Mouse (Mus musculus) stomach, embryonic 16.5 days (tissue): ENCODE results near the gene Cwc22. TPM values are rescaled to one million over a fixed set of nuclear protein-coding genes. Genes with fewer than 3 reads are reported as not detected.

Source experiments
- ATAC-seq: fragments of 200-750 bp; cut with Nextera tagmentation; 2 replicates; pipeline ENCODE4 v1.8.0; 2017; ENCODE audit warnings: moderate number of reproducible peaks, moderate TSS enrichment; ENCODE audit not compliant: insufficient read depth, low FRiP score
- H3K27ac ChIP-seq: fragments of 300-500 bp; sonication (generic); 2 replicates; pipeline ENCODE4 v1.5.1; 2014; ENCODE audit warnings: low read length
- H3K27me3 ChIP-seq: fragments of 300-500 bp; sonication (generic); 2 replicates; pipeline ENCODE4 v1.6.1; 2014; ENCODE audit warnings: low read length, control low read depth, mixed read lengths; ENCODE audit not compliant: control insufficient read depth, insufficient read depth
- H3K36me3 ChIP-seq: fragments of 300-500 bp; sonication (generic); 2 replicates; pipeline ENCODE4 v1.6.1; 2014; ENCODE audit warnings: low read length; ENCODE audit not compliant: control insufficient read depth, insufficient read depth
- H3K4me1 ChIP-seq: fragments of 300-500 bp; sonication (generic); 2 replicates; pipeline ENCODE4 v1.6.1; 2014; ENCODE audit warnings: low read length, control low read depth, mixed read lengths; ENCODE audit not compliant: control insufficient read depth, insufficient read depth
- H3K4me2 ChIP-seq: fragments of 300-500 bp; sonication (generic); 2 replicates; pipeline ENCODE4 v1.6.1; 2014; ENCODE audit warnings: low read depth, low read length, mixed read lengths
- H3K4me3 ChIP-seq: fragments of 300-500 bp; sonication (generic); replicated peaks from 2 replicates; pipeline ENCODE4 v1.5.1; 2014; ENCODE audit warnings: mild to moderate bottlenecking, low read length
- H3K9ac ChIP-seq: fragments of 300-500 bp; sonication (generic); 2 replicates; pipeline ENCODE4 v1.6.1; 2014; ENCODE audit warnings: low read length
- H3K9me3 ChIP-seq: fragments of 300-500 bp; sonication (generic); replicated peaks from 2 replicates; pipeline ENCODE4 v1.6.1; 2016; ENCODE audit warnings: low read length, control low read depth; ENCODE audit not compliant: control insufficient read depth
- WGBS: fragments of 180-500 bp; shearing (Covaris S2); extraction: QIAGEN DNeasy Blood & Tissue Kit; methylation state at CpG from one replicate; pipeline ENCODE4 v1.1.7; 2014; 5-methylcytosine and 5-hydroxymethylcytosine counted together
- polyA plus RNA-seq: library from polyadenylated mRNA; unstranded; fragments of >200 nt; fragmentation: Nextera tagmentation; extraction: Ambion mirVana; gene quantifications from 2 replicates; pipeline ENCODE4 v1.2.1, GENCODE M21; 2015

The Cwc22 gene
- polyA plus RNA-seq, 1 experiment from 2014 or later, result 27.4 TPM

DNA sequence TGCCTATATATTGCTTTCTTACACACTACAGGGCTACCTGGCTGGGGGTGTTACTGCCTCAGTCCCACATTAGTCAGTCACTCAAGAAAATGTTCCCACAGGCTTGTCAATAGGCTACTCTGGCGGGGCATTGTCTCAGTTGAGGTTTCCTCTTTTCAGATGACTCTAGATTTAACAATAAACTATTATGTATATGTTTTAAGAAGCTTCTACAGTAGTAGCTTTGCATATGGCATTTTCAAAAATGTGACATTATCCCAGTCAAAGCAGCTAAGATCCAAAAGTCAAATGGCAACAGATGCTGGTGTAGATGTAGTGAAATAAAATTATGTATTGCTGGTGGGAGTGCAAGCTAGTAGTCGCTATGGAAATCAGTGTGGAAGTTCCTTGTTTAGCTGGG is 27.1 kb upstream of the Cwc22 start:
- H3K36me3 ChIP-seq, result no peaks in the 10 kb centered on the region
- no peak overlapping the region for H3K4me2 ChIP-seq
- H3K4me1 ChIP-seq, result no peaks in the 10 kb centered on the region
- H3K4me3 ChIP-seq, result no peak overlapping the region
- no peaks in the 10 kb centered on the region for H3K27me3 ChIP-seq
- 78% methylated on average over 2 of the region's 2 CpGs for WGBS
- H3K27ac ChIP-seq, result no peak overlapping the region
- H3K9ac ChIP-seq, result no peak overlapping the region
- no peaks in the 10 kb centered on the region for H3K9me3 ChIP-seq
- ATAC-seq, result no peak

DNA sequence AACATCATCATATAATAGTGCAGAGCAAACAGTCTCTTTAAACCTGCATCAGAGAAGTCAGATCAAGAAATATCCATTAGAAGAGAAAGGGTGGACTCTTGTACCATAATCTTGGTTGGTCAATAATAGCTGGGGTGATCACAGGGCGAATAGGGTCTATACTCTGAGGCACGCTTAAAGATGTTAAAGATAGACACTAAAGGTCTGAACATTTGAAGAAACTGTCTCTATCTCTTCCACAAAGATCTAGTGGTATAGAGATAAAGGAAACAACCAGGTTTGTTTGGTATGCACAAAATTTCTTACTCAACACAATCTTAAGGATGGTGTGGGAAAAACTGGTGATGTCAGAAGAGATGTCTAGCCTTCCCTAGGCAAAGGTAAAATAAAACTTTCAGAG is 26.4 kb upstream of the Cwc22 start:
- 88% methylated on average over 2 of the region's 2 CpGs for WGBS
- Histone ChIP-seq H3K4me1 (no peaks in the 10 kb centered on the region), H3K27ac (no peak overlapping the region), H3K36me3 (no peaks in the 10 kb centered on the region), H3K9me3 (no peaks in the 10 kb centered on the region), H3K9ac (no peak overlapping the region), H3K4me3 (no peak overlapping the region), H3K4me2 (no peak overlapping the region), H3K27me3 (no peaks in the 10 kb centered on the region)
- no peak for ATAC-seq

DNA sequence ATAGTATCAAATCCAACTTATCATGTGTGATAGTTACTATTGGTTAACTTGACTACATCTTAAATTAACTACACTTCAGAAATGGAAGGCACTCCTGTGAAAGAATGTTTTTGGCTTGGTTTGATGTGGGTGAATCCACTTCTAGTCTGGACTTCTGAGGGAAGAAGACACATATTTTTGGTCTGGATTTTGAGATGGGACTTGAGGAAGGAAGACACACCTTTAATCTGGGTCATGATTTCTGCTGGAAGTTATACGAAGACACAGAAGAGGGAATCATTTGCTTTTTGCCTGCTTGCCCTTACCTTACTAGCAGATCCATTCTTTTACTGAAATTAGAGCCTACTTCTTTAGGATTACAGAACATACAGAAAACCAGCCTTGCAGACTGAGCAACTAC is 25.7 kb upstream of the Cwc22 start:
- Histone ChIP-seq H3K4me3 (no peak overlapping the region), H3K4me2 (no peak overlapping the region), H3K9me3 (no peaks in the 10 kb centered on the region), H3K4me1 (no peaks in the 10 kb centered on the region), H3K27ac (no peak overlapping the region), H3K27me3 (no peaks in the 10 kb centered on the region), H3K9ac (no peak overlapping the region), H3K36me3 (no peaks in the 10 kb centered on the region)
- WGBS, result 86% methylated on average over 1 of the region's 1 CpGs
- ATAC-seq, result no peak

DNA sequence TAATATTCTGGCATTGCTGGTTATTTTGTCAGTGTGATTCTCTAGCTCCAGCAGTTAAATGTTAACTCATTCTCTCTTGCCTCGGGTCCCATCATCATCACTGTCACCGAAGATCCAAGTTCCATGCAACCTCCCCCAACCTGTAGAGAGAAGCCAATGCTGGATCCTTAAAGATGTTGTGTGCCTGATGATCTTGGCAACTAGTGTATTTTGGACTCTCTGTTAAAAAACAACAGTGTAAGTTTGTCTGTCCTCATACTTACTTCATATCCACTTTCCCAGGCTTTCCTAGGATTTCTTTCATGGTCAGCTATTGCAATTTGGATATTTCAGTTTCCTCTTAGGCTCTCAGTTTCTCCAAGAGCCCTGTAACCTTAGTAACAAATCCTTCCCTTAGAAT is 25.2 kb upstream of the Cwc22 start:
- no peak for ATAC-seq
- H3K9me3 ChIP-seq, result no peaks in the 10 kb centered on the region
- no peak overlapping the region for H3K4me2 ChIP-seq
- no peak overlapping the region for H3K4me3 ChIP-seq
- H3K9ac ChIP-seq, result no peak overlapping the region
- H3K27ac ChIP-seq, result no peak overlapping the region
- no peaks in the 10 kb centered on the region for H3K27me3 ChIP-seq
- no peaks in the 10 kb centered on the region for H3K4me1 ChIP-seq
- H3K36me3 ChIP-seq, result no peaks in the 10 kb centered on the region
- 72% methylated on average over 2 of the region's 2 CpGs for WGBS

DNA sequence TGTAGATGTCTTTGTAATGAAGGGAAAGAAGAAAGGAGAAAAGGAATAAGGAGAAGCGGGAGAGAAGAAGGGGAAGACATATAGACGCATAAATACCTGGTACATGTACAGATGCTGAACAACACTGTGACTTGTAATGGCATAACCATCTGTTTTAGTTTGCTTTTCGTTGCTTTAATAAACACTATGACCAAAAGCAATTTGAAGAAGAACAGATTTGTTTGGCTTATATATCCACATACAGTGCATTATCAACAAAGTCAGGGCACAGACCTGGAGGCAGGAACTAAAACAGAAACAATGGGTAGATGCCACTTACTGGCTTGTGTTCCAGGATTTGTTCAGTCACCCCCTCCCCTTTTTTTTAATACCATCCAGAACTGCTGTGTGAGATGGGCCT is 24.4 kb upstream of the Cwc22 start:
- no peaks in the 10 kb centered on the region for H3K36me3 ChIP-seq
- WGBS, result 77% methylated on average over 3 of the region's 3 CpGs
- H3K27me3 ChIP-seq, result no peaks in the 10 kb centered on the region
- no peak overlapping the region for H3K4me3 ChIP-seq
- H3K4me1 ChIP-seq, result no peaks in the 10 kb centered on the region
- H3K9ac ChIP-seq, result no peak overlapping the region
- no peak overlapping the region for H3K4me2 ChIP-seq
- H3K27ac ChIP-seq, result no peak overlapping the region
- no peak for ATAC-seq
- no peaks in the 10 kb centered on the region for H3K9me3 ChIP-seq

DNA sequence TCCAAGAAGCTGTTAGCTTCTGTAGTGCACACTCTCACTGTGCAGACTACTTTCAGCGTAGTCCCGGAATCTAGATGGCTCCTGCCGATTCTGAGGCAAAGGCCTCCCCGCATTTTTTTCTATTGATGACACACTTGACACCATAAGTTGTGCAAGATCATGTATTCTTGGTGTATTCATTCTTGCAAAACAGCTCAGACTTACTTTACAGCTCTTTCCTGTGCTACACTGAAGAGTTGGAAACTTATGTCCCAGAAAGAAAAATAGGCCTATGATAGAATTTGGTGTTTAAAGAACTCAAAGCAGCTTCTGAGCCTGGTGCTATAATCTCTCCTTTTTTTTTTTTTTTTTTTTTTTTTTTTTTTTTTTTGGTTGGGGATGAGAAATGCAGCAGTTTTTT is 23.8 kb upstream of the Cwc22 start:
- ATAC-seq, result no peak
- Histone ChIP-seq H3K9me3 (no peaks in the 10 kb centered on the region), H3K4me3 (no peak overlapping the region), H3K36me3 (no peaks in the 10 kb centered on the region), H3K9ac (no peak overlapping the region), H3K27me3 (no peaks in the 10 kb centered on the region), H3K4me1 (no peaks in the 10 kb centered on the region), H3K27ac (no peak overlapping the region), H3K4me2 (no peak overlapping the region)
- 99% methylated on average over 4 of the region's 4 CpGs for WGBS

DNA sequence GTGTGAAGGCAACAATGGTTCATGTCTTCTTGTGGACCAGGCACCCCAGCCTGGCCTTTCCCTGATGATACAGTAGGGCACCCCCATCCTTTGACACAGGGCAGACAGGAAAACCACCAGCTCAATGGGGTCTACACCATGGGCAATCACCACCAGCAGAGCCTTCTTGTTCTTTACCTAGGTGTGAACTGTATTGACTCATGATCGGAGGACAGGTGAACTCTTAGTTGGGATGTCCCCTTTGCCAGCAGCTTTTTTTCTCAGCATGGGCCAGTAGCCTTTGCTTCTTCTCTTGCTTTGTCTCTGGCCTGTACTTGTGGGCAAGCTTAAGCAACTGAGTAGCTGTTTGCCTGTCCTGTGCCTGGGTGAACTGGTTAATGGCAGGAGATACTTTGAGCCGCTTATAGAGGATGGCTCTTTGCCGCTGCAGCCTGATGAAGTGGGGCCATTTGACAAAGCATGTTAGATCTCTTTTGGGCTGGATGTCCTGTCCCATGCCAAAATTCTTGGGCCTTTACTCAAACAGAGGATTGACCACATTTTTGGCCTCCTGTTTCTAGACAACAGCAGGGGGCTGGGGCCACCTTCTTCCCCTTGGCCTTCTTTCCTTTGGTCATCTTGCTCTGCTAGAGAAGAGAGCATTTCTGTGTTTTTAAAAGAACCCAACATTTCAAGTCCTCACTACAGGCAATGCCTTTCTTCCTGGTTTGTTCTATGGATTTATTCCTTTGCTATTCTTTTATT is 16.4 kb upstream of the Cwc22 start:
- Histone ChIP-seq H3K27ac (no peak overlapping the region), H3K36me3 (no peaks in the 10 kb centered on the region), H3K4me3 (no peak overlapping the region), H3K27me3 (no peaks in the 10 kb centered on the region), H3K9ac (no peak overlapping the region), H3K4me2 (no peak overlapping the region), H3K9me3 (no peaks in the 10 kb centered on the region), H3K4me1 (no peaks in the 10 kb centered on the region)
- no peak for ATAC-seq
- WGBS, result 94% methylated on average over 3 of the region's 3 CpGs

DNA sequence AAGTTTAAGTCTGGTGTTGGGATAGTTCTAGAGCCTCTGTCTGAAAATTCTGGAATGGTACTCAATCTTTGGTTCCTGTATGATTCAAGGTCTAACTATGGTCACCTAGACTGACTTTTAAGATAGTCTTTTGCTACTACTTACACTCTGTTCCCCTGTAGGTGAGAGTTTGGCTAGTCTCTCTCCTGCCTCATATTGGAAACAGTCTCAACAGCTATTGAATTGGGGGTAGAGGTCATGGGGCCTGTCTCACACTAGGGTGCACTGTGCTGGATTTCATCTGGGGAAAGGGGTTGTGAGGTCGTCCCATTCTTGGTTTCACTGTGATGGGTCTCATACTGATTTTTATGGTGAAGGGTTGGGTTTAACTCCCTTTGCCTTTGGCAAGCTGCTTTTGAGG is 15.1 kb upstream of the Cwc22 start:
- no peaks in the 10 kb centered on the region for H3K36me3 ChIP-seq
- no peak overlapping the region for H3K4me3 ChIP-seq
- no peak for ATAC-seq
- no peaks in the 10 kb centered on the region for H3K4me1 ChIP-seq
- H3K9ac ChIP-seq, result no peak overlapping the region
- 85% methylated on average over 1 of the region's 1 CpGs for WGBS
- no peaks in the 10 kb centered on the region for H3K9me3 ChIP-seq
- no peak overlapping the region for H3K4me2 ChIP-seq
- no peak overlapping the region for H3K27ac ChIP-seq
- no peaks in the 10 kb centered on the region for H3K27me3 ChIP-seq

DNA sequence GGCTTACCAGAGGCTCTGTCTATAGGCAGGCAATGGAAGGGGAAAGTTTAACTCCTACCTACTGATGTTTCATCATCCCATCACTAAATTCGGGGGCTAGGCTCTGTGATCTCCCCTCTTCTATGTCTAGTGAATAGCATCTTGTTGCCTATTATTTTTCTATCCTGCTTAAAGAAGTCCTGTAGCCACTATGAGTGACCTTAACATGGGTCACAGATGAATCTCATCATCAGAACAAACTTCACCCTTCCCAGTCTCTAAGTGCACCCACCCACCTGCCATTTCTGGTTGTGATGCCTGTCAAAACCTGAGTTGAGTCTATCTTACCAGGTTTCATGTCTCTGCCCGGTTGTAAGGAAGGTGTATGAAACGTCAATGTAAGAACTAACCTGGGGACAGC is 14.5 kb upstream of the Cwc22 start:
- no peak overlapping the region for H3K27ac ChIP-seq
- no peak overlapping the region for H3K9ac ChIP-seq
- no peaks in the 10 kb centered on the region for H3K27me3 ChIP-seq
- WGBS, result 82% methylated on average over 3 of the region's 3 CpGs
- no peaks in the 10 kb centered on the region for H3K9me3 ChIP-seq
- H3K4me2 ChIP-seq, result no peak overlapping the region
- H3K36me3 ChIP-seq, result no peaks in the 10 kb centered on the region
- H3K4me3 ChIP-seq, result no peak overlapping the region
- ATAC-seq, result no peak
- H3K4me1 ChIP-seq, result no peaks in the 10 kb centered on the region
